Mouse (Mus musculus): ENCODE measurements around the gene Slc22a14. TPM values are rescaled to one million over a fixed set of nuclear protein-coding genes. Genes with fewer than 3 reads are reported as not detected.

Slc22a14 gene
- total and polyA plus RNA-seq, 3 experiments: not detected

DNA sequence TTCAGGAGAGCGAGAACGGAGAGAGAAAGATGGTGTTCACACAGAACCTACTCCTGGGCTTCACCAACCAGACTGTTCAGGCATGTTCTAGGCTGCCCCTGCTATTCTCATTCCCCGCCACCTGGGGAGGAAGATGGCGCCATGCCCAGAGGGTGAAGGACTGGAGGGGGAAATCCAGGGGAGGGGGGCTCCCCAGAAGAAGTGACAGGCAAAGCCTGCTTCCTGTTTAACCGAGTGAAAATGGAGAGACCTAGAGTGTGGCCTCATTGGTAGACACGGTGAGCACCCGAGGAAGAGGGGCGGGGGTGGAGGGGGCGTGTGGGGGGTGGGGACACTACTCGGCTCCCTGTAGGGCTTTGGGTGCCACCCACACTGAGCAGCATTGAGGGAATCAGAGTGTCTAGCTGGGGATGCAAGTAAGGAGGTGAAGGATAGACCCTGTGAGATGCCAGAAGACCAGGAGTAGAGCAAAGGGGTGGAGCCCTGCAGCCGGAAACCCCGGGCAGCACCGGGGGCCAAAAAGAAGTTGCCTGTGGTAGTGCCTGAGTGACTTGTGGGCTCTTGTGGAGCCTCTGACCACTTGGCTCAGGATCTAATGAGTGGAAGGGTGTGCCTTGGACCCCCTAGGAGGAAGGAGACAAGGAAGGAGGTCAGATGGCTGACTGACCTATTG, 219.1 kb downstream of the Slc22a14 start:
- Histone ChIP-seq H3K27ac (ENCODE audit: control insufficient read depth, low read depth, low read length) (no peak overlapping the region), H3K4me1 (ENCODE audit: control insufficient read depth in 1 of 2, insufficient read depth in 2 of 2, low read length in 2 of 2) (no peaks in the 10 kb centered on the region), H3K27me3 (ENCODE audit: control insufficient read depth in 1 of 2, insufficient read depth in 2 of 2, low read length in 2 of 2) (no peaks in the 10 kb centered on the region), H3K4me3 (ENCODE audit: control insufficient read depth in 1 of 2, insufficient read depth in 1 of 2, low read depth in 2 of 2, low read length in 2 of 2) (no peak overlapping the region), H3K79me2 (ENCODE audit: control insufficient read depth, insufficient read depth, low read length, poor library complexity) (no peaks in the 10 kb centered on the region), H3K9me3 (replicated peaks; ENCODE audit: insufficient read depth, low read length) (no peaks in the 10 kb centered on the region), H3K9ac (ENCODE audit: control insufficient read depth, low read depth, low read length, poor library complexity, severe bottlenecking) (no peak overlapping the region), H3K36me3 (ENCODE audit: control insufficient read depth in 1 of 2, insufficient read depth in 2 of 2, low read length in 2 of 2) (no peaks in the 10 kb centered on the region)
- no peak for TF ChIP-seq MAX (IDR thresholded peaks at IDR 0.05; ENCODE audit: low read length)
- no peak for TF ChIP-seq JUND (IDR thresholded peaks at IDR 0.05; ENCODE audit: low read depth, low read length)
- no peak for TF ChIP-seq MYC (IDR thresholded peaks at IDR 0.05; ENCODE audit: low read depth, low read length)
- TF ChIP-seq NELFE (IDR thresholded peaks at IDR 0.05; ENCODE audit: low read depth, low read length): no peak
- TF ChIP-seq POLR2A (IDR thresholded peaks at IDR 0.05; ENCODE audit: control insufficient read depth in 1 of 2, insufficient read depth in 1 of 2, low read depth in 1 of 2, low read length in 2 of 2, poor library complexity in 1 of 2): no peak
- no peak for TF ChIP-seq ZC3H11A (IDR thresholded peaks at IDR 0.05; ENCODE audit: low read depth, low read length)
- TF ChIP-seq USF1 (IDR thresholded peaks at IDR 0.05; ENCODE audit: low read depth, low read length): no peak
- no peak for TF ChIP-seq KAT2A (conservative IDR thresholded peaks at IDR 0.05; ENCODE audit: low read depth, low read length)
- no peak for DNase-seq (ENCODE audit: low read depth, low spot score)

DNA sequence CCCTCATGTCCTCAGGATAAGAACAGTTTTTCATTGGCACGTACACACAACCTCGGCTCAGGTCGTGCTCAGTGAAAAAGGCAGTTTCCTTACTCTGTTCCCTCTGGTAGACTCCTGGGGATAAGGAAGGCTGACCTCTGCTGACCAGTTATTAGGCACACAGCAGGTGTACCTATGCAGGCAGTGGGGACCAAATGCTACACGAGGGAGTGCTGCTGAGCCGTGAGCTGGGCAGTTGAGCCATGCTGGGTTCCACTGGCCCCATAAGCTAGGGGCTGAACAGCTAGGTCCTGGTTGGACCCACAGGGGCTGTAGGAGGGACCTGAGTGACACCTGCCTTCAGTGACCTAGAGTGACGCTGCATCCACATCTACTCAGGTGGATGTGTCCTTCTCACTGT, 219.7 kb downstream of the Slc22a14 start:
- TF ChIP-seq ZMIZ1 (IDR thresholded peaks at IDR 0.05; ENCODE audit: low read depth, low read length): no peak
- Histone ChIP-seq H3K79me2 (ENCODE audit: control insufficient read depth, insufficient read depth, low read length, poor library complexity) (no peaks in the 10 kb centered on the region), H3K36me3 (ENCODE audit: control insufficient read depth in 1 of 2, insufficient read depth in 2 of 2, low read length in 2 of 2) (no peaks in the 10 kb centered on the region), H3K27me3 (ENCODE audit: control insufficient read depth in 1 of 2, insufficient read depth in 2 of 2, low read length in 2 of 2) (no peaks in the 10 kb centered on the region; a peak in 1 of 4 replicates), H3K9ac (ENCODE audit: control insufficient read depth, low read depth, low read length, poor library complexity, severe bottlenecking) (no peak overlapping the region), H3K27ac (ENCODE audit: control insufficient read depth, low read depth, low read length) (no peak overlapping the region), H3K4me1 (ENCODE audit: control insufficient read depth in 1 of 2, insufficient read depth in 2 of 2, low read length in 2 of 2) (no peaks in the 10 kb centered on the region), H3K9me3 (replicated peaks; ENCODE audit: insufficient read depth, low read length) (no peaks in the 10 kb centered on the region), H3K4me3 (ENCODE audit: control insufficient read depth in 1 of 2, insufficient read depth in 1 of 2, low read depth in 2 of 2, low read length in 2 of 2) (no peak overlapping the region)
- no peak for DNase-seq (ENCODE audit: low read depth, low spot score)

DNA sequence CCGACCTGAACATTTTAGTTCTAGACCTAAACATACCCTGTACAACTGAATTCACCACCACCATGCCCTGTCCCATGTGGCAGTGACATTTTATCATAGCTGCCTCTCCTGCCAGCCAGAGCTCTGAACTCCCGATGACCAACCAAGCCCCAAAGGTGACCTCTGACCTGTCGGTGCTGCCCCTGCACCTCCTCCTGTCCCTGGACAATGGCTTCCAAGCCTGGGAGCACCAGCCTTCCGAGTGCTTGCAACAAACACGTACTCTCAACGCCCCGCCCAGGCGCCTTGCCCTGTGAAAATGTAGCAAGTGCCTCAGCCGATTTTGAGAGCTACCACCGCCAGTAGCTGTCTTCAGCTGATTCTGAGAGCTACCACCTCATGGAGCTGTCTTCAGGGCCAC, 220.2 kb downstream of the Slc22a14 start:
- Histone ChIP-seq H3K27ac (ENCODE audit: control insufficient read depth, low read depth, low read length) (no peak overlapping the region), H3K79me2 (ENCODE audit: control insufficient read depth, insufficient read depth, low read length, poor library complexity) (no peaks in the 10 kb centered on the region), H3K27me3 (ENCODE audit: control insufficient read depth in 1 of 2, insufficient read depth in 2 of 2, low read length in 2 of 2) (no peaks in the 10 kb centered on the region; a peak in 1 of 4 replicates), H3K4me1 (ENCODE audit: control insufficient read depth in 1 of 2, insufficient read depth in 2 of 2, low read length in 2 of 2) (no peaks in the 10 kb centered on the region), H3K36me3 (ENCODE audit: control insufficient read depth in 1 of 2, insufficient read depth in 2 of 2, low read length in 2 of 2) (no peaks in the 10 kb centered on the region), H3K9ac (ENCODE audit: control insufficient read depth, low read depth, low read length, poor library complexity, severe bottlenecking) (no peak overlapping the region), H3K4me3 (ENCODE audit: control insufficient read depth in 1 of 2, insufficient read depth in 1 of 2, low read depth in 2 of 2, low read length in 2 of 2) (no peak overlapping the region), H3K9me3 (replicated peaks; ENCODE audit: insufficient read depth, low read length) (no peaks in the 10 kb centered on the region)
- no peak for DNase-seq (ENCODE audit: low read depth, low spot score)
- no peak for TF ChIP-seq ETS1 (IDR thresholded peaks at IDR 0.05; ENCODE audit: low read depth, low read length)
- TF ChIP-seq MAFK (IDR thresholded peaks at IDR 0.05; ENCODE audit: borderline replicate concordance, low read depth, low read length): no peak
- no peak for TF ChIP-seq HCFC1 (IDR thresholded peaks at IDR 0.05; ENCODE audit: low read depth, low read length)
- no peak for TF ChIP-seq MYC (IDR thresholded peaks at IDR 0.05; ENCODE audit: low read depth, low read length)
- no peak for TF ChIP-seq ELF1 (IDR thresholded peaks at IDR 0.05; ENCODE audit: low read depth, low read length)
- TF ChIP-seq ZNF384 (IDR thresholded peaks at IDR 0.05; ENCODE audit: low read depth, low read length): no peak
- no peak for TF ChIP-seq CTCF (IDR thresholded peaks at IDR 0.05 in 2 of 3, conservative IDR thresholded peaks at IDR 0.05 in 1 of 3; ENCODE audit: control insufficient read depth in 1 of 3, insufficient read depth in 1 of 3, low read depth in 2 of 3, low read length in 3 of 3, poor library complexity in 1 of 3, severe bottlenecking in 1 of 3)
- no peak for TF ChIP-seq TBP (IDR thresholded peaks at IDR 0.05; ENCODE audit: low read depth, low read length)
- TF ChIP-seq ZKSCAN1 (IDR thresholded peaks at IDR 0.05; ENCODE audit: low read depth, low read length): no peak
- TF ChIP-seq RAD21 (IDR thresholded peaks at IDR 0.05; ENCODE audit: low read depth, low read length): no peak
- no peak for TF ChIP-seq ZC3H11A (IDR thresholded peaks at IDR 0.05; ENCODE audit: low read depth, low read length)
- no peak for TF ChIP-seq POLR2AphosphoS5 (IDR thresholded peaks at IDR 0.05; ENCODE audit: borderline replicate concordance, low read depth, low read length)
- TF ChIP-seq GABPA (IDR thresholded peaks at IDR 0.05; ENCODE audit: low read depth, low read length): no peak
- TF ChIP-seq BHLHE40 (IDR thresholded peaks at IDR 0.05; ENCODE audit: borderline replicate concordance, low read depth, low read length): no peak
- no peak for TF ChIP-seq CHD1 (IDR thresholded peaks at IDR 0.05; ENCODE audit: low read depth, low read length)
- no peak for TF ChIP-seq MXI1 (IDR thresholded peaks at IDR 0.05; ENCODE audit: low read depth, low read length)
- TF ChIP-seq CHD2 (IDR thresholded peaks at IDR 0.05; ENCODE audit: low read length): no peak
- TF ChIP-seq USF2 (IDR thresholded peaks at IDR 0.05; ENCODE audit: borderline replicate concordance in 1 of 2, insufficient read depth in 1 of 2, low read depth in 1 of 2, low read length in 2 of 2): no peak
- TF ChIP-seq MYB (IDR thresholded peaks at IDR 0.05; ENCODE audit: low read depth, low read length): no peak
